Mouse (Mus musculus) kidney, adult 18-20 months (tissue): ENCODE results near the gene Slc12a5.

Experiments used
- DNase-seq: peaks from one replicate; pipeline ENCODE4 v3.0.0; 2021

Slc12a5 gene

DNA sequence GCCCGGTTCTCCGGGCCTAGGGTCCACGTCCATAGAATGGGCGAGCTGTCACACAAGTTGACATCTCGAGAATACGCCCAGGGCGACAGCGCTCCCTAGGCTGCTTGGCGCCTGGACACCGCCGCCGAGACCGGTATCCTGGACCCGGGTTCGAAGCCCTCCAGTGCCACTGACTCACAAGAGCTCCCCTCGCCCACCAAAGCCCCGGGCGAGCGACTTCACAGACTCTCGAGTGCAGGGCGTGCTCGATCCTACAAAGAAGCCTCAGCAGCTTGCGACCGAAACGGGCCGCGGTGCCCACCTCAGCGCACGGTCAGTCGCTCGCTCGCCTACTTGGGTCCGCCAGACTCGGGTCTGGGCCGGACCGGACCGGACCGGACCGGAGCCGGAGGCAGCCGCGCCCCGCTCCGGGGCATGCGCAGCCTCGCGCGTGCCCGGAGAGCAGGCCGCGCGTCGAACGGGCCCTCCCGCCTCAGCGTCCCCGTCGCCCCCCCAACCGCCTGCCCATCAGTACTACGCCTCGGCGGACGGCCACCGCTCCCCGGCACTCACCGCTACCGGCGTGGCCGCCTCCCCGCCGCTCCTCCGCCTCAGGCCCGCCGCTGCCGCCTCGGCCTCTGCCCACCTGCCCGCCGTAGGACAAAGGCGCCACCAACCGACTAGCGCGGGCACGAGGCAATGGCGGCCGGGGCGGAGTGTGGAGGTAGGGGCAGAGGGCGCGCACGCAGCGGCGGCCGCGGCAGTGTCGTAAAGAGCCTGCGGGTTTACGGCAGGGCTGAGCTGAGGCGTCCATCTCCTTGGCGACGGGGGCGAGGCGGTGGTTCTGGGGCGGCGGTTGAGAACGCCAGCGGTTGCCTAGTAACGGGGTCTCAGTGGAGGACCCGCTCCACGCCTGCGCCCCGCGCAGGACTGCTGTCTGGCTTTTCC lies 73.8 kb downstream of the Slc12a5 start, which contains the start of gene Ncoa5:
Ncoa5 (minus strand) TSS at position 737 of the 927 bp plus-strand sequence.
- peak; percentile 98 for DNase-seq

GRCm38 (mm10) chr2:165035058-165035431 lies 74.4 kb downstream of the Slc12a5 start:
- DNase-seq, result no peak

DNA sequence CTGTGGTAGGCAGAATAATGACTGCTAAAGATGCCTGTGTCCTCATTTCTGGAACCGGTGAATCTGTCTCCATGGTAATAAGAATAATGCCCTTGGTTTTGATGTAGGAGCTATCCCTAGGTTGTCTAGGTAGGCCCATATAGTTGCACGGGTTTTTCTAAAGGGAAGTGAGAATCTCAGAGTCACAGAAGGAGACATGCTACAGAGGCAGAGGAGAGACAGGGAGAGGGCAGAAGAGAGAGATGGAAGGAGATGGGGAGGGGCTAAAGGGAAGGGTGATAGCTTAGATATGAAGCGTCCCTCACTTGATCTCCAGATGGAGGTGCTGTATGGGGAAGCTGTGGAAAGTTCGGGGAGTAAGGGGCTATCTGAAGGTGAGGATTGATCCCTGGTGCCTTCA lies 76.8 kb downstream of the Slc12a5 start:
- DNase-seq, result no peak

DNA sequence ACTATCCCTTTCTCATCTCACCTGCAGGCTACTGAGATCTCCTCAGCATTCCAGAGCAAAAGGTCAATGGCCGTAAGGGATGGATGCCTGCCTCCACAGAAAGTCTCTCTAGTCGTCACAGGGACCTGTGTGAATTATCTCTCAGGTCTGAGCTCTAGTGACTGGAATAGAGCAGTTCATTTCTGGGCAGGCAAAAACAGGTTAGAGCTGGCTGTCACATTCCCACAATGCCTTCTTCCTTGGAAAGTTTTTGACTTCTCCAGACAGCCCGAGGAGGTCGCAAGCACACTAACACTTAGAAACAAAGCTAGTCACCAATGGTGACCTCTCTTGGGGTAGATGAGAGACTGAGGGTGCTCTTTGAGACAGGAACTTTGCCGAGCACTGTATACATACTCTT lies 81.5 kb downstream of the Slc12a5 start:
- DNase-seq, result no peak

DNA sequence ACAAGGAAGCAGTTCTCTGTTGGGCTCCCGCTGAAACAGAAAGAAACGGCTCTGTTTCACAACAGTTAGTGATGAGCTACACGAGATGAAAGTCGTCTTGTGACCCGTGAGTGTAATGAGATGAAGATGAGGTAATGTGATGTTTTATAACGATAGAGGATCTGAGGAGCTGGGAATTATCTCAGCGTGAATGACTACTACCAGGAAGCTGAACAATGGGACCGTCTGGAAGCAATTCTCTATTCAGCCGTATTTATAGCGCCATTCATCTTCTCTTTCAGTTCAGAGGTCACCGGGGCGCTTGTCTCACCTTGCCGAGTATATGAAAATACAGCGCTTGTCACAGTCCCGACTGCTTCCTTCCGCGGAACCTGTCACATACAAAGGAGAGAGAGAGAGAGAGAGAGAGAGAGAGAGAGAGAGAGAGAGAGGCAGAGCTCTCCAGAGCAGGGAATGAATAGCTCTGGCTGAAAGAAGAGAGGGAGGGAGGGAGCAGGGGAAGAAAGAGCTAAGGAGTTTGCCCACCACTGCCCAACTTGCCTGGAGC lies 82.6 kb downstream of the Slc12a5 start:
- DNase-seq, result no peak

GRCm38 (mm10) chr2:165043729-165044128 lies 83.1 kb downstream of the Slc12a5 start:
- no peak for DNase-seq

DNA sequence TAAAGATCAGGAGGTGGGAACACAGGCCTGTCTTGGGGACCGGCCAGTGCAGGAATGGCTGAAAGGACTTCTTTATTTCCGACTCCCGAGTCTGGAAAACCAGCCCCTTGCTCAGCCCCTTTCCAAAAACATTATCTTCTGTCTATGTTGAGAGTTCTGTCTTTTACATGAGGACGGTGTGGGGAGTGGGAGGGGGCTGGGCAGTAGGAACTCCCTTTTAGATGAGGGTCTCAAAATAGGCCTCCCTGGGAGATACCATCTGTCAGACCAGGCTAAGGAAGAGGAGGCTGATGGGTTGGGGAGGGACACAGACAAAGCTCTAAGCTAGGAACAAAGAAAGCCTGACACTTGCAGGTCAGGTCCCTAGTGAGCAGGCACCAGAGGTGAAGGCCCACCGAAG lies 88.4 kb downstream of the Slc12a5 start:
- DNase-seq, result no peak
